Mouse (Mus musculus) v-Abl transformed pro-B cells (cell line): Measurements from ENCODE around the gene Cfh.
"Not testable (repeated sequence)": the region's sequence is repeated elsewhere in the genome, so short reads cannot be mapped to it uniquely, and the experiment has no call there.

Experiments used
- in situ Hi-C, 2 experiments: fragments of 400-800 bp; cut with MboI; formaldehyde crosslinking; loops; one replicate each; pipeline ENCODE4 v1.15.1; 2025; ENCODE audit not compliant: unreplicated experiment in 2 of 2

Cfh gene

GRCm38 (mm10) chr1:140183664-140184063 is at the start of gene Cfh:
Gene Cfh, minus strand, starts transcription at chr1:140183764.
- in situ Hi-C loops = not testable (repeated sequence)

DNA sequence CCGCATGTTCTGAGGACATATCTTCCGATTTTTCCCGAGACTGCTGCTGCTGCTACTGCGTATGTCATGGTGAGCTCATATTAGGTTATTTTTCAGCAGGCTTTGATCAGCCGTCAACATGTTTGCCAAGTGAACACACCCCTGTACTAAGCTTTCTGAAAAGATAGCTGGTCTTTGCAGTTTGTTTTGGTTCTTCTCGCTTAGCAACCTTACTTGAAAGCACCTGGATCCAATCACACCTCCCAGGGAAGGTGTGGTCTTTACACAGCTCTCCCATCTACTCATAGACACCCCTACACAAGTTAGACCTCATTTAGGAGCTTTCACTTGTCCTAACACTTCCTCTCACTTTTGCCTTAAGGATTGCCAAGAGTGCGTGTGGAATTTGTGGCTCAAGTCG is 43.1 kb upstream of the Cfh start:
- in situ Hi-C loops = no loop called here

DNA sequence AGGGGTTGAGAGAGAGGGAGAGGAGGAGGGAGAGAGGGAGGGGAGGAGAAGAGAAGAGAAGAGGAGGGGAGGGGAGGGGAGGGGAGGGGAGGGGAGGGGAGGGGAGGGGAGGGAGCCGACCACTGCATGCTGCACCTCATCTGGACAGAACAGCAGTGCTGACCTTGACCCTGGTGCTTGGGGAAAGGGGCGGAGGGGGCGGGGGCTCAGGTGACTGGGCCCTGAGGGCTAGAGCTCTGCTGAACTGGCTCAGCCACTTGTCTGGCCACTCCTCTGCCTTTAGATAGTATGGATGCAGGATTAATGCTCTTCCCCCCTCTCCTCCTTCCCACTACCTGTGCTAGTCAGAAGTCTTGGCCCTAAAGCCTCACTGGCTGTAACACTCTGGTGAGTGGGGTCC is 41.7 kb upstream of the Cfh start:
- in situ Hi-C loops = no loop called here

DNA sequence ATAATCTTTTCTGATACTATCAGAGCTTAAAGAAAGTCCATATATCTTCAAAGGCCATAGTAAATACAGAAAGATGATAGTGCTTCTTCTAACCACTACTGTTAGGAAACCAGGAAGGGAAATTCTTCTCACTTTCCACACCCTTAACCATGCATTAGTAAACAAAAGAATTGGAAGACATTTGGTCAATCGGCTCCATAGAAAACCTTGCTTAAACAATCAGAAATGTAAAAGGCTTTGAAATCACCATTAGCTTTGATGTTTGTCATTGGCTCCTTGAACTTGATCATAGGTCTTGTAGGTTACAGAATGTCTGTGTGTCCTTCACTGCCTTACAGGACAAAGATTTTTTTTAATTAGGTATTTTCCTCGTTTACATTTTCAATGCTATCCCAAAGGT is 21.8 kb upstream of the Cfh start:
- in situ Hi-C loops = no loop called here

DNA sequence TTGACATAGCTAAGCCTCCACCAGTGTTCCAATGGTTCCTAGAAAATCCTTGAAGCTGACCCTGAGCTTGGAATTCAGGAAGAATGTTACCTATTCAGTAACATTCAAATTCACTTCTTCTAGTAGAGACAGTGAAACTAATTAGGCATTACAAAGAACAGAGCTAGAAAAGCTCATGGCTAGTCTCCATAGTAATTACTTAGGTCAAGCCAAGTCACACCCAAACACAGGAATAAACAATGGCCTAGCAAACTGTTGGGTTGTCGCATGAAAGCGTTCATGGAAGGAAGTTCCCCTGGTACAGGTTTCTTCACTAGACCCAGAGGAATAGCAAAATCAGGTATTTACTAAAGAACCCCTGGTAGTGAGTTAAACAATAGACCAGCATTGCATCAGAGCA is 4.9 kb upstream of the Cfh start:
- in situ Hi-C loops = not testable (repeated sequence)

GRCm38 (mm10) chr1:140183208-140183607 is 356 bp downstream of the Cfh start:
- in situ Hi-C loops = no loop called here

GRCm38 (mm10) chr1:140180125-140180524 is 3.4 kb downstream of the Cfh start:
- in situ Hi-C loops = no loop called here

GRCm38 (mm10) chr1:140175442-140175841 is 8.1 kb downstream of the Cfh start:
- in situ Hi-C loops = loop anchor here in 1 of 2 experiments (10.0 kb wide), 1 partner anchor 479 kb away; no protein-coding TSS in a partner anchor

DNA sequence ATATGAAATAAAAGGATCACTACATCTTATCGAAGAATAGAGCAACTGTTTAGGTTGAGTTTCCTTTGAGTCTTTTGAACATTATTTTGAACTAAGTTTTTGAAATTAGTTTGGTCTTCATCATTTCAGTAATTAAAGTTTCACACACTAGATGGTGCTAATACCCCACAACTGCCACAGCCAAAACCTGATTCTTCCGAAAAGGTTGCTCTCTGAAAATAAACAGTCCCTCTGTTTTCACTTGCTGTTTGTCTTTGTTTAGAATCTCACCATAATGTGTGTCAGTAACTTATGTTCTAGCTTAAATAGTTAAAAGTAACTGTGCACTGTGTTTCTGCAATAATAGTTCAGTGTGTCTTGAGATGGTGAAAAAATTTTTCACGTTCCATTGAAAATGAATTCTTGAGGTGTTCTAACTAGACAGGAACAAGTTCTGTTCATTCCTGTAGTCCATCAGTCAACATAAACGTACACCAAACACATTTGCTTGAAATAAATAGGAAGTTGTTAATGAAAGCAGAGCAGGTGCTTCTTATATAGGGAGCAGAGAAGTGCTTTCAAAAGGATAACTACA is 11.9 kb downstream of the Cfh start:
- in situ Hi-C loops = loop anchor here (5.0 to 10.0 kb wide), 4 partner anchors 356 to 486 kb away; no protein-coding TSS in a partner anchor

DNA sequence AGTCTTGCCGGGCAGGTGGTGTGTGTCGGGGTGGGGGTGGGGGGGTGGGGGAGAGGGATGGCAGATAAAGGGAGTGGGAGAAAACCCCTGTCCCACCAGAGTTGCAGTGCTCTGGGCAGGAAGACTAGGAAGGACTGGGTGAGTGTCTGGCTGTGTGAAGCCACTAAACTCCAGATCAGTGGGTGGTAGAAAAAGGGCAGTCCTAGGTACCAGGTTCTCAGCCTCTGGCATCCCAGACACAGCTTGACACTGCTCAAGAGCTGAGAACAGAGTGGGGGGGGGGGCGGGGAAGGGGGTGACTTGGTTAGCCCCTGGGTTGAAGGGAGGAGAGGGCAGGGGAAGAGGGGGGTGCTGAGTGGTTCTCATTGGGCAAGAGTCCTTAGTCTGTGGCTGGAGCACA is 24.6 kb downstream of the Cfh start:
- in situ Hi-C loops = no loop called here

DNA sequence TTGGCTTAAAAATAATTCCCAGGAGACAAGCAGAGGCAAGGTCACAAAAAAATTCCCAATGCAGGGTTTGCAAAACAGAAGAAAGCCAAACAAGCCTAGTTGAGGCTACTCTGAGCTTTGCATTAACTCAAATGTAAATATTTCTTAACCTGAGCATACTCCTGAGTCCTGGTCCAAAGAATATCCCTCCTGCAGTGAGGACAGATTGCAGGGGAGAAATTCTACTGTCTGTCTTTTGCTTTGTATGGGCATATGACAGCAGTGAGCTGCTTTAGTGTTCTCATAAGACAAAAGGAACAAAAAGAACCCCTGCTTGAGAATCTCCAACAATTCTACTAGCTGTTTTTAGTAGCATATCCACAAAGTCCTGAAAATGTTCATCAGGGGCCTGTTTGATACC is 114.1 kb downstream of the Cfh start:
- in situ Hi-C loops = no loop called here
